Mouse (Mus musculus) olfactory bulb, adult 2 months (tissue): Measurements from ENCODE around the gene Xylt1.

Experiments
- CTCF ChIP-seq: fragments of 200-500 bp; IDR thresholded peaks from 2 replicates; pipeline ENCODE4 v1.5.1; 2012; ENCODE audit warnings: low read depth, mild to moderate bottlenecking, low read length, moderate library complexity; ENCODE audit not compliant: insufficient read depth
- POLR2A ChIP-seq: fragments of 200-500 bp; IDR thresholded peaks from 2 replicates; pipeline ENCODE4 v1.6.1; 2012; ENCODE audit warnings: mild to moderate bottlenecking, low read depth, low read length, moderate library complexity; ENCODE audit not compliant: insufficient read depth

- no peak for TF ChIP-seq POLR2A
- TF ChIP-seq CTCF: no peak
These were observed 178.3 kb downstream of the Xylt1 start for GRCm38 (mm10) chr7:117559051-117559450.
